Mouse (Mus musculus): ENCODE measurements around the gene Oxnad1. TPM values are rescaled to one million over a fixed set of nuclear protein-coding genes. Genes with fewer than 3 reads are reported as not detected.

Gene Oxnad1
- polyA plus RNA-seq, 1 experiment from 2014 or later, result 18.3 TPM

- no peaks in the 10 kb centered on the region for H3K9me3 ChIP-seq (ENCODE audit: control insufficient read depth, low read length)
- H3K4me1 ChIP-seq (ENCODE audit: control insufficient read depth, insufficient read depth, low read length), result no peaks in the 10 kb centered on the region
- H3K4me3 ChIP-seq (ENCODE audit: low read depth, low read length), result no peak overlapping the region
- WGBS, result 70% methylated on average over 8 of the region's 8 CpGs
- no peaks in the 10 kb centered on the region for H3K36me3 ChIP-seq (ENCODE audit: control insufficient read depth, insufficient read depth, low read length)
- ATAC-seq (ENCODE audit: insufficient number of reproducible peaks, low FRiP score, low TSS enrichment, low read depth) (no peak), DNase-seq (ENCODE audit: low spot score) (no peak)
- H3K27me3 ChIP-seq (ENCODE audit: control insufficient read depth, insufficient read depth, low read length), result no peaks in the 10 kb centered on the region
- H3K27ac ChIP-seq (replicated peaks; ENCODE audit: low read depth, low read length), result no peak overlapping the region
- no peak overlapping the region for H3K9ac ChIP-seq (ENCODE audit: low read length)
- no peak overlapping the region for H3K4me2 ChIP-seq (ENCODE audit: low read depth, severe bottlenecking)
Measured at GRCm38 (mm10) chr14:32055781-32056180, 29.4 kb upstream of the Oxnad1 start.

- DNase-seq (ENCODE audit: low spot score) (peak; percentile 39), ATAC-seq (ENCODE audit: insufficient number of reproducible peaks, low FRiP score, low TSS enrichment, low read depth) (no peak)
- H3K36me3 ChIP-seq (ENCODE audit: control insufficient read depth, insufficient read depth, low read length), result no peaks in the 10 kb centered on the region
- 87% methylated on average over 2 of the region's 2 CpGs for WGBS
- no peak overlapping the region for H3K27ac ChIP-seq (replicated peaks; ENCODE audit: low read depth, low read length)
- H3K9me3 ChIP-seq (ENCODE audit: control insufficient read depth, low read length), result no peaks in the 10 kb centered on the region
- H3K4me3 ChIP-seq (ENCODE audit: low read depth, low read length), result no peak overlapping the region
- H3K27me3 ChIP-seq (ENCODE audit: control insufficient read depth, insufficient read depth, low read length), result no peaks in the 10 kb centered on the region
- no peak overlapping the region for H3K4me2 ChIP-seq (ENCODE audit: low read depth, severe bottlenecking)
- H3K4me1 ChIP-seq (ENCODE audit: control insufficient read depth, insufficient read depth, low read length), result no peaks in the 10 kb centered on the region
- no peak overlapping the region for H3K9ac ChIP-seq (ENCODE audit: low read length)
Measured at GRCm38 (mm10) chr14:32056675-32057074, 28.5 kb upstream of the Oxnad1 start.

- Histone ChIP-seq H3K4me3 (ENCODE audit: low read depth, low read length) (no peak overlapping the region), H3K9ac (ENCODE audit: low read length) (no peak overlapping the region), H3K4me1 (ENCODE audit: control insufficient read depth, insufficient read depth, low read length) (no peaks in the 10 kb centered on the region), H3K36me3 (ENCODE audit: control insufficient read depth, insufficient read depth, low read length) (no peaks in the 10 kb centered on the region), H3K27ac (replicated peaks; ENCODE audit: low read depth, low read length) (no peak overlapping the region), H3K27me3 (ENCODE audit: control insufficient read depth, insufficient read depth, low read length) (no peaks in the 10 kb centered on the region), H3K4me2 (ENCODE audit: low read depth, severe bottlenecking) (no peak overlapping the region), H3K9me3 (ENCODE audit: control insufficient read depth, low read length) (no peaks in the 10 kb centered on the region)
- ATAC-seq (ENCODE audit: insufficient number of reproducible peaks, low FRiP score, low TSS enrichment, low read depth) (no peak), DNase-seq (ENCODE audit: low spot score) (no peak)
- 86% methylated on average over 4 of the region's 4 CpGs for WGBS
Measured at GRCm38 (mm10) chr14:32057664-32058063, 27.5 kb upstream of the Oxnad1 start.

- WGBS, result 80% methylated on average over 4 of the region's 4 CpGs
- H3K27ac ChIP-seq (replicated peaks; ENCODE audit: low read depth, low read length), result no peak overlapping the region
- no peaks in the 10 kb centered on the region for H3K27me3 ChIP-seq (ENCODE audit: control insufficient read depth, insufficient read depth, low read length)
- H3K4me3 ChIP-seq (ENCODE audit: low read depth, low read length), result no peak overlapping the region
- H3K36me3 ChIP-seq (ENCODE audit: control insufficient read depth, insufficient read depth, low read length), result no peaks in the 10 kb centered on the region
- H3K9ac ChIP-seq (ENCODE audit: low read length), result no peak overlapping the region
- ATAC-seq (ENCODE audit: insufficient number of reproducible peaks, low FRiP score, low TSS enrichment, low read depth), result no peak
- H3K4me1 ChIP-seq (ENCODE audit: control insufficient read depth, insufficient read depth, low read length), result no peaks in the 10 kb centered on the region
- no peaks in the 10 kb centered on the region for H3K9me3 ChIP-seq (ENCODE audit: control insufficient read depth, low read length)
- no peak for DNase-seq (ENCODE audit: low spot score)
- H3K4me2 ChIP-seq (ENCODE audit: low read depth, severe bottlenecking), result no peak overlapping the region
Measured at GRCm38 (mm10) chr14:32061398-32061797, 23.8 kb upstream of the Oxnad1 start.

- DNase-seq (ENCODE audit: low spot score) (no peak), ATAC-seq (ENCODE audit: insufficient number of reproducible peaks, low FRiP score, low TSS enrichment, low read depth) (no peak)
- no peaks in the 10 kb centered on the region for H3K36me3 ChIP-seq (ENCODE audit: control insufficient read depth, insufficient read depth, low read length)
- H3K9me3 ChIP-seq (ENCODE audit: control insufficient read depth, low read length), result no peaks in the 10 kb centered on the region
- H3K4me1 ChIP-seq (ENCODE audit: control insufficient read depth, insufficient read depth, low read length), result 0 out of 2 replicates have a peak, but pooled peaks cover 2% of the 10 kb centered on the region
- H3K4me2 ChIP-seq (ENCODE audit: low read depth, severe bottlenecking), result no peak overlapping the region
- H3K9ac ChIP-seq (ENCODE audit: low read length), result no peak overlapping the region
- H3K27me3 ChIP-seq (ENCODE audit: control insufficient read depth, insufficient read depth, low read length), result no peaks in the 10 kb centered on the region
- no peak overlapping the region for H3K4me3 ChIP-seq (ENCODE audit: low read depth, low read length)
- no peak overlapping the region for H3K27ac ChIP-seq (replicated peaks; ENCODE audit: low read depth, low read length)
Measured at GRCm38 (mm10) chr14:32072807-32073206, 12.4 kb upstream of the Oxnad1 start.

DNA sequence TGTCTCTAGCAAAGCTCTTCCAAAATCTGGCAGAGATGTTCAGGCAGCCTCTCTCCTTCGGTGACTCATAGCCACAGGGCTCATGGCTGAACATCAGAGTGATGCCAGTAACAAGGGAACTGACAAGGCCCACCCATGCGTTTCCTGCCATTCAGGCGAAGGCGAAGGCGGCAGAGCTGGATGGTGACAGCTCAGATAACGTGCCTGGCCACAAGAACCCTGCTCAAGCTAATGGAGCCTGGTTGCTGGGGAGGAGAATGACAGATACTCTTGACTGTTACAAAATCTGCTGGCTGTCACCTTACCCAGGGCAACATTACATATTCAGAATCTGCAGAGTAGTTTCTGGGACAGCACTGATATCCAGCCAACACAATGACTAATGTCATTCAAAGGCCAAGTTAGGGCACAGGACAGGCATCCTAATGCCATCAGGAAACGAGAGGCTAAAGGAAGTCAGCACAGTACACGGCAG lies 11.9 kb upstream of the Oxnad1 start:
- Histone ChIP-seq H3K9me3 (ENCODE audit: control insufficient read depth, low read length) (no peaks in the 10 kb centered on the region), H3K4me3 (ENCODE audit: low read depth, low read length) (no peak overlapping the region), H3K36me3 (ENCODE audit: control insufficient read depth, insufficient read depth, low read length) (no peaks in the 10 kb centered on the region), H3K27me3 (ENCODE audit: control insufficient read depth, insufficient read depth, low read length) (no peaks in the 10 kb centered on the region), H3K27ac (replicated peaks; ENCODE audit: low read depth, low read length) (no peak overlapping the region), H3K9ac (ENCODE audit: low read length) (no peak overlapping the region), H3K4me2 (ENCODE audit: low read depth, severe bottlenecking) (no peak overlapping the region), H3K4me1 (ENCODE audit: control insufficient read depth, insufficient read depth, low read length) (0 out of 2 replicates have a peak, but pooled peaks cover 2% of the 10 kb centered on the region)
- no peak for ATAC-seq (ENCODE audit: insufficient number of reproducible peaks, low FRiP score, low TSS enrichment, low read depth)
- 66% methylated on average over 8 of the region's 8 CpGs for WGBS
- DNase-seq (ENCODE audit: low spot score), result no peak

DNA sequence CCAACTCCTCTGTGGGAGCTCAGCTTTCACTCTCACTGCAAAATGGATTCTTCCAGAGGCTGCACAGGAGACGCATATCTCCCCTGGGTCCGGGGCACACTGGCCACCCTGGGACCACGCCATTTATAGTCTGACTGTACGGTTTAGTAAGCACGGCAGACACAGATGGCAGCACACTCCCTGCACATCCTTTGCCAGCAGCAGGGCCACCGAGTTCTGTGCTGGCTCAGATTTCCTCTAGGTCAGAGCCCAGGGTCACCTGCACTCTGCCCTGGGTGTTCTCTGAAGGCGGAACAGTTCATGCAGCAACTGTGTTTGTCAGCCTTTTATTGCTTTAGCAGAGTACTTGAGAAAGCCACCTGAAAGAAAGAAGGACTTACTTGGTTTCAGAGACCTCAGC lies 11.3 kb upstream of the Oxnad1 start:
- Histone ChIP-seq H3K27me3 (ENCODE audit: control insufficient read depth, insufficient read depth, low read length) (no peaks in the 10 kb centered on the region), H3K9me3 (ENCODE audit: control insufficient read depth, low read length) (no peaks in the 10 kb centered on the region), H3K27ac (replicated peaks; ENCODE audit: low read depth, low read length) (no peak overlapping the region), H3K4me1 (ENCODE audit: control insufficient read depth, insufficient read depth, low read length) (0 out of 2 replicates have a peak, but pooled peaks cover 2% of the 10 kb centered on the region), H3K9ac (ENCODE audit: low read length) (peak overlapping the region; percentile 17; the same call in 1 of the 2 replicates), H3K4me3 (ENCODE audit: low read depth, low read length) (no peak overlapping the region), H3K36me3 (ENCODE audit: control insufficient read depth, insufficient read depth, low read length) (no peaks in the 10 kb centered on the region), H3K4me2 (ENCODE audit: low read depth, severe bottlenecking) (no peak overlapping the region)
- ATAC-seq (ENCODE audit: insufficient number of reproducible peaks, low FRiP score, low TSS enrichment, low read depth) (no peak), DNase-seq (ENCODE audit: low spot score) (no peak)
- WGBS, result 53% methylated on average over 7 of the region's 7 CpGs

DNA sequence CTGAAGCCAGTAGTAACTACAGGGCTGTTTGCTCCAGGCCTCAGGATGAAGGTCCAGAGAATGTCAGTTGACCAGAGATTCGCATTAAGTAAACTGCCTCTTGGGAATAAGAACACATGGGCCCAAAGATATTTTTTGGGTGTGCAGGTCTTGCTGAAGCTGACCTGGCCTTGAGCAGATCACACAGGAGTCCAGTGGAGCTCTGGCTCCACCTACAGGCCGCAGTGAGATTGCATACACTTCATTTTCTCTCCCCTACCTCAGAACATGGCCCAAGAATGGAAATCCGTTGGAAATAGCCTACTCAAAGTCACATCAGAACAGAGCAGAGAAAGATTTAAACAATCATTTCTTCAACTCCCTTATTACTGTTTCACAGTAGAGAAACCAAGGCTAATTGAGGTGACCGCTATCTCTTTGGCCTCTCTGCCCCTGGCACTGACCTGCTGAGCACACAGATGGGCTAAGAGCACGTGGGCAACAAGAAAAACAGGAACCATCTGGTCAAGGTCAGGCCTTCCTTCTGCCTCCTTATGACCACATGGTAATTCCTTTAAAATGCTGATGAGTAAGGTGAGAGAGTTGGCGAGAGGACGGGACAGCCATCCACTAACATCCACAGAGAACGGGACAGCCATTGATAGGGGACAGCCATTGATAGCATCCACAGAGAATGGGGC lies 8.1 kb upstream of the Oxnad1 start:
- H3K27me3 ChIP-seq (ENCODE audit: control insufficient read depth, insufficient read depth, low read length), result no peaks in the 10 kb centered on the region
- H3K36me3 ChIP-seq (ENCODE audit: control insufficient read depth, insufficient read depth, low read length), result peaks cover 6% of the 10 kb centered on the region
- DNase-seq (ENCODE audit: low spot score) (peak; percentile 88), ATAC-seq (ENCODE audit: insufficient number of reproducible peaks, low FRiP score, low TSS enrichment, low read depth) (no peak)
- WGBS, result 46% methylated on average over 8 of the region's 8 CpGs
- H3K9ac ChIP-seq (ENCODE audit: low read length), result no peak overlapping the region
- 0 out of 2 replicates have a peak, but pooled peaks cover 2% of the 10 kb centered on the region for H3K4me1 ChIP-seq (ENCODE audit: control insufficient read depth, insufficient read depth, low read length)
- H3K9me3 ChIP-seq (ENCODE audit: control insufficient read depth, low read length), result no peaks in the 10 kb centered on the region
- no peak overlapping the region for H3K4me2 ChIP-seq (ENCODE audit: low read depth, severe bottlenecking)
- H3K27ac ChIP-seq (replicated peaks; ENCODE audit: low read depth, low read length), result no peak overlapping the region
- H3K4me3 ChIP-seq (ENCODE audit: low read depth, low read length), result no peak overlapping the region

GRCm38 (mm10) chr14:32081026-32081425 lies 4.1 kb upstream of the Oxnad1 start:
- DNase-seq (ENCODE audit: low spot score) (no peak), ATAC-seq (ENCODE audit: insufficient number of reproducible peaks, low FRiP score, low TSS enrichment, low read depth) (no peak)
- Histone ChIP-seq H3K4me1 (ENCODE audit: control insufficient read depth, insufficient read depth, low read length) (no peaks in the 10 kb centered on the region), H3K9ac (ENCODE audit: low read length) (no peak overlapping the region), H3K36me3 (ENCODE audit: control insufficient read depth, insufficient read depth, low read length) (peaks cover 9% of the 10 kb centered on the region), H3K27me3 (ENCODE audit: control insufficient read depth, insufficient read depth, low read length) (no peaks in the 10 kb centered on the region), H3K9me3 (ENCODE audit: control insufficient read depth, low read length) (no peaks in the 10 kb centered on the region), H3K4me3 (ENCODE audit: low read depth, low read length) (no peak overlapping the region), H3K4me2 (ENCODE audit: low read depth, severe bottlenecking) (no peak overlapping the region), H3K27ac (replicated peaks; ENCODE audit: low read depth, low read length) (no peak overlapping the region)
- WGBS, result 89% methylated on average over 10 of the region's 10 CpGs
